Mouse (Mus musculus) ovary, postnatal 10 days (tissue): ENCODE results near the gene Eepd1.

Experiments used
- DNase-seq: peaks from one replicate; pipeline ENCODE4 v3.0.0; 2022; ENCODE audit warnings: low spot score

The Eepd1 gene

GRCm38 (mm10) chr9:25489221-25489960 lies 8.0 kb downstream of the Eepd1 start:
- no peak for DNase-seq

- no peak for DNase-seq
Measured at GRCm38 (mm10) chr9:25490278-25491145, 9.2 kb downstream of the Eepd1 start.

- no peak for DNase-seq
Measured at GRCm38 (mm10) chr9:25493918-25494317, 12.6 kb downstream of the Eepd1 start.

GRCm38 (mm10) chr9:25495601-25496000 lies 14.3 kb downstream of the Eepd1 start:
- no peak for DNase-seq

GRCm38 (mm10) chr9:25496196-25496595 lies 14.8 kb downstream of the Eepd1 start:
- DNase-seq: no peak

- no peak for DNase-seq
Measured at GRCm38 (mm10) chr9:25496703-25497102, 15.4 kb downstream of the Eepd1 start.

- no peak for DNase-seq
Measured at GRCm38 (mm10) chr9:25498770-25499169, 17.4 kb downstream of the Eepd1 start.

GRCm38 (mm10) chr9:25499306-25499705 lies 18.0 kb downstream of the Eepd1 start:
- no peak for DNase-seq

GRCm38 (mm10) chr9:25500031-25500430 lies 18.7 kb downstream of the Eepd1 start:
- DNase-seq: no peak

GRCm38 (mm10) chr9:25508825-25509224 lies 27.5 kb downstream of the Eepd1 start:
- no peak for DNase-seq

- DNase-seq: no peak
Measured at GRCm38 (mm10) chr9:25510572-25510971, 29.2 kb downstream of the Eepd1 start.

GRCm38 (mm10) chr9:25513050-25513449 lies 31.7 kb downstream of the Eepd1 start:
- no peak for DNase-seq

- DNase-seq: no peak
Measured at GRCm38 (mm10) chr9:25513556-25513955, 32.2 kb downstream of the Eepd1 start.

GRCm38 (mm10) chr9:25516640-25517039 lies 35.3 kb downstream of the Eepd1 start:
- DNase-seq: no peak

GRCm38 (mm10) chr9:25517982-25518381 lies 36.6 kb downstream of the Eepd1 start:
- no peak for DNase-seq

- DNase-seq: no peak
Measured at GRCm38 (mm10) chr9:25519193-25519592, 37.8 kb downstream of the Eepd1 start.

GRCm38 (mm10) chr9:25520826-25521225 lies 39.5 kb downstream of the Eepd1 start:
- no peak for DNase-seq

GRCm38 (mm10) chr9:25521825-25522224 lies 40.5 kb downstream of the Eepd1 start:
- no peak for DNase-seq

GRCm38 (mm10) chr9:25526516-25526915 lies 45.2 kb downstream of the Eepd1 start:
- DNase-seq: no peak

GRCm38 (mm10) chr9:25526927-25527337 lies 45.6 kb downstream of the Eepd1 start:
- no peak for DNase-seq

- no peak for DNase-seq
Measured at GRCm38 (mm10) chr9:25527359-25528038, 46.2 kb downstream of the Eepd1 start.

- DNase-seq: no peak
Measured at GRCm38 (mm10) chr9:25531627-25532026, 50.3 kb downstream of the Eepd1 start.

- no peak for DNase-seq
Measured at GRCm38 (mm10) chr9:25532105-25532504, 50.8 kb downstream of the Eepd1 start.
